Mouse (Mus musculus): ENCODE measurements around the gene Lztr1.

DNA sequence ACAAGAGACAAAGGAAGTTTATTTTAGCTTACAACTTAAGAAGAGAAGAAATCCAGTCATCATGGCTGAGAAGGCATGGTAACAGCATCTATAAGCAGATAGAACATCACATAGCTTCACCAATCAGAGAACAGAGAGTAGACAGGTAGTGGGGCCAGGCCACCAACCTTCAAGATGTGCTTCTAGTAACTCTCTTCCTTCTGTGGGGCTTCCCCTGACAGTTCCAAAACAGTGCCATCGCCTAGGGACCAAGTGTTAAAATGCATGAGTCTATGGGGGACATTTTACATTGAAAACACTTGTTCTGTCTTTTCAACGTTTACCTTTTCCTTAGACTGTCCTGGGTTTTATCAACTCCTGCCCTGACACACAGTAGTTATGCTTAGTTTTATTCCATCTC, 45.3 kb upstream of the Lztr1 start:
- no peak for TF ChIP-seq CTCF (IDR thresholded peaks at IDR 0.05; ENCODE audit: low read depth, low read length)
- TF ChIP-seq EP300 (IDR thresholded peaks at IDR 0.05; ENCODE audit: insufficient read depth, low read depth, low read length), result no peak

All from ES-Bruce4 (cell line).